25 mouse cellular contexts compared by ENCODE assay signal in genomic region chr9:96261980-96262379, GRCm38 (mm10).
DNase-seq lines count a peak whose midpoint lies in the region; ATAC-seq and TF ChIP-seq lines count a peak whose summit lies in the region.
"Had no signal": no experiment of that assay in that cellular context is flagged by ENCODE, and none has a peak within 500 bp of the region (broad histone marks: within the 10 kb centered on the region; RNA-seq: fewer than 3 reads in every experiment).

No protein-coding gene starts in this region.

- in situ Hi-C loops in Patski (cut with MboI; ENCODE audit: low pct_unique_long_range_greater_than_20kb), result no loop called here

- H3K4me2 ChIP-seq in liver, embryonic 16.5 days (ENCODE audit: low read depth, low read length), result peak overlapping the region; percentile 58
- H3K4me2 ChIP-seq: heart, embryonic 15.5 days; neural tube, embryonic 15.5 days; stomach, embryonic 15.5 days had no signal

- WGBS in liver, embryonic 16.5 days (ENCODE audit: insufficient replicate concordance), result 92% methylated on average over 6 of the region's 6 CpGs

- TF ChIP-seq CTCF in layer of hippocampus, adult 2 months (conservative IDR thresholded peaks at IDR 0.05), result peak; percentile 41
- peak; percentile 45 for TF ChIP-seq CTCF in ES-Bruce4 (IDR thresholded peaks at IDR 0.05; ENCODE audit: low read depth, low read length)
- peak; percentile 21 for TF ChIP-seq CTCF in Patski (IDR thresholded peaks at IDR 0.05)

- H3K4me1 ChIP-seq in ES-Bruce4 (ENCODE audit: control insufficient read depth, insufficient read depth, low read length), result no peaks in the 10 kb centered on the region
- H3K4me1 ChIP-seq in liver, embryonic 16.5 days (ENCODE audit: control insufficient read depth, low read depth, low read length), result peaks cover 11% of the 10 kb centered on the region
- H3K4me1 ChIP-seq: heart, embryonic 15.5 days; stomach, embryonic 15.5 days had no signal

- no peak for ATAC-seq in Patski
- ATAC-seq in liver, embryonic 16.5 days (ENCODE audit: low read depth), result no peak
- ATAC-seq: forebrain, embryonic 13.5 days had no signal

- no peak overlapping the region for H3K4me3 ChIP-seq in layer of hippocampus, adult 2 months
- H3K4me3 ChIP-seq in ES-Bruce4 (ENCODE audit: low read depth, low read length), result no peak overlapping the region
- peak overlapping the region; percentile 71 for H3K4me3 ChIP-seq in liver, embryonic 16.5 days (ENCODE audit: low read depth, low read length)
- H3K4me3 ChIP-seq: forebrain, embryonic 13.5 days; heart, embryonic 15.5 days; limb, embryonic 10.5 days; megakaryocyte, embryonic 14.5 days; neural tube, embryonic 15.5 days; stomach, embryonic 15.5 days had no signal

- no peak for DNase-seq in layer of hippocampus, adult 2 months (ENCODE audit: low spot score in 2 of 2)
- DNase-seq in layer of hippocampus, postnatal 14 days (ENCODE audit: low spot score in 2 of 2), result no peak
- DNase-seq in Patski (ENCODE audit: low read depth, low spot score), result no peak
- no peak for DNase-seq in layer of hippocampus, postnatal 36 days
- DNase-seq in gastrocnemius, postnatal 4 days (ENCODE audit: low spot score in 2 of 2), result no peak
- DNase-seq: adrenal gland, adult 8-10 months; cerebellum, adult 8-10 months; gastrocnemius, postnatal 10 days; heart, adult 18-20 months; kidney, adult 8-10 months; kidney, postnatal 25 days; lung, adult 18-20 months; lung, postnatal 14 days; right cerebral cortex, postnatal 25 days; thymus, adult 2 months had no signal

- POLR2A ChIA-PET in Patski (lab: Charles Lee), result no interaction called here

- CTCF ChIA-PET in Patski (lab: Charles Lee), result no interaction called here

- no peak overlapping the region for H3K9ac ChIP-seq in ES-Bruce4 (ENCODE audit: low read depth, poor library complexity, severe bottlenecking)
- no peak overlapping the region for H3K9ac ChIP-seq in liver, embryonic 16.5 days (ENCODE audit: low read depth, low read length)
- H3K9ac ChIP-seq: forebrain, embryonic 13.5 days; heart, embryonic 15.5 days; neural tube, embryonic 15.5 days; stomach, embryonic 15.5 days had no signal

- H3K27me3 ChIP-seq in ES-Bruce4 (ENCODE audit: control insufficient read depth, insufficient read depth, low read length, poor library complexity, severe bottlenecking), result no peaks in the 10 kb centered on the region
- no peaks in the 10 kb centered on the region for H3K27me3 ChIP-seq in Patski
- H3K27me3 ChIP-seq in liver, embryonic 16.5 days (ENCODE audit: control insufficient read depth, insufficient read depth, low read depth, low read length), result no peaks in the 10 kb centered on the region
- H3K27me3 ChIP-seq: forebrain, embryonic 13.5 days; heart, embryonic 15.5 days; megakaryocyte, embryonic 14.5 days; neural tube, embryonic 15.5 days; stomach, embryonic 15.5 days had no signal

- no peaks in the 10 kb centered on the region for H3K9me3 ChIP-seq in ES-Bruce4 (replicated peaks; ENCODE audit: control insufficient read depth, insufficient read depth, low read length, poor library complexity, severe bottlenecking)
- no peaks in the 10 kb centered on the region for H3K9me3 ChIP-seq in liver, embryonic 16.5 days (replicated peaks; ENCODE audit: control insufficient read depth, low read length)
- H3K9me3 ChIP-seq: embryonic facial prominence, embryonic 10.5 days; forebrain, embryonic 13.5 days; G1E; heart, embryonic 15.5 days; limb, embryonic 10.5 days; megakaryocyte, embryonic 14.5 days; neural tube, embryonic 15.5 days; stomach, embryonic 15.5 days had no signal

- TF ChIP-seq EP300 in ES-Bruce4 (IDR thresholded peaks at IDR 0.05; ENCODE audit: insufficient read depth, low read depth, low read length), result no peak

- no peaks in the 10 kb centered on the region for H3K36me3 ChIP-seq in ES-Bruce4 (ENCODE audit: control insufficient read depth, insufficient read depth, low read length, poor library complexity, severe bottlenecking)
- peaks cover 8% of the 10 kb centered on the region for H3K36me3 ChIP-seq in liver, embryonic 16.5 days (ENCODE audit: control insufficient read depth, insufficient read depth)
- H3K36me3 ChIP-seq: heart, embryonic 15.5 days; limb, embryonic 10.5 days; neural tube, embryonic 15.5 days; stomach, embryonic 15.5 days had no signal

- TF ChIP-seq POLR2A in ES-Bruce4 (IDR thresholded peaks at IDR 0.05; ENCODE audit: insufficient read depth, low read length), result no peak

- H3K27ac ChIP-seq in layer of hippocampus, adult 2 months, result no peak overlapping the region
- H3K27ac ChIP-seq in ES-Bruce4 (ENCODE audit: insufficient read depth, low read length), result no peak overlapping the region
- H3K27ac ChIP-seq in liver, embryonic 16.5 days (ENCODE audit: low read length), result no peak overlapping the region
- H3K27ac ChIP-seq: embryonic facial prominence, embryonic 10.5 days; forebrain, embryonic 13.5 days; heart, embryonic 15.5 days; limb, embryonic 10.5 days; neural tube, embryonic 15.5 days; stomach, embryonic 15.5 days had no signal
